Mouse (Mus musculus) hematopoietic stem cell, adult 5-6 weeks (primary cell): ENCODE data around the gene Ehhadh. TPM values are rescaled to one million over a fixed set of nuclear protein-coding genes. Genes with fewer than 3 reads are reported as not detected.

Source experiments
- ATAC-seq, 2 experiments: fragments of 125-278 bp in 1 of 2; replicated peaks in 1 of 2; 2 replicates each; pipeline ENCODE4 v1.8.0; 2016 to 2017; ENCODE audit warnings: inconsistent platforms in 2 of 2, mild to moderate bottlenecking in 2 of 2, moderate number of reproducible peaks in 2 of 2, low read depth in 1 of 2, moderate TSS enrichment in 1 of 2; ENCODE audit not compliant: low FRiP score in 2 of 2, poor library complexity in 2 of 2, severe bottlenecking in 2 of 2, insufficient read depth in 1 of 2, low TSS enrichment in 1 of 2
- total RNA-seq: library from RNA; stranded (forward); fragments of 172-1452, 232-1000 nt; gene quantifications from 2 replicates; pipeline ENCODE4 v1.2.3, GENCODE M21; 2017

Ehhadh gene
- total RNA-seq: 5.8 and 7.1 TPM in 2 replicates

GRCm38 (mm10) chr16:21787516-21788353, at the start of gene Ehhadh:
Gene Ehhadh, minus strand, starts transcription at chr16:21787807.
- ATAC-seq: peak; percentile 90 to 91

DNA sequence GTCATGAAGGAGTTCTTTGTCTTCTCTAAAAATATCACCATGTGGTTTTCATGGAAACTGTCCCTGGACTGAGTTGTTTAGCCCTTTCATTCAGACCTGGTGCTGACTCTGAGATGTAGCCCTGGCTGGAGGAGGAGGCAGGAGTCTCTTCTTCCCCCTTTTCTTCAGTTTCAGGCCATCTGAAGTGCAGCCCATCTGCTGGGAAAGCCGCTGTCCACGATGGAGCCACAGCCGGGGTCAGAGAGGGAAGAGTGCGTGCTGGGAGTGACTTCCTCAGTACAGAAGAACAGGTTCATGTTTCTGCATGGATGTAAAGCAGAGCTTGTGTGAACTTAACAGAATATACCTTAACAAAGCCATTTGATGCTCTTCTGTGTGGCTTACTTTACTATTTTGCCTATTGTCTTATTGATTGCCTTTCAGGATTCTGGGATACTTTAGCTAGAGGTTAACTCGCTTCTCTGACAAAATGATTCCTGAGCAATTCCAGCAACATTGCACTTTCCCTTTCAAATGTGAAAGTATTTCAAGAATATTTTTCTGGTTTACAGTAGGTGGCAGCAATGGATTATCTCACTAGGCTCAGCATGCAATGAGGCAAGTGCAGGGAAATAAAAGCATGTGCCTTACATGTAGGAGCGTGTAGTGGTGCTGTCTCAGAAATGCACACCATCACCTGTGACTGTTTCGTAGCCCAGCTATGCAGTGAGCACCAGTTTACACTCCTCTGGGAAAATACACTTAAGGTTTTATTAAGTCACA, 48.9 kb upstream of the Ehhadh start:
- ATAC-seq: peak; percentile 52 to 67; a peak in 3 of 4 replicates

DNA sequence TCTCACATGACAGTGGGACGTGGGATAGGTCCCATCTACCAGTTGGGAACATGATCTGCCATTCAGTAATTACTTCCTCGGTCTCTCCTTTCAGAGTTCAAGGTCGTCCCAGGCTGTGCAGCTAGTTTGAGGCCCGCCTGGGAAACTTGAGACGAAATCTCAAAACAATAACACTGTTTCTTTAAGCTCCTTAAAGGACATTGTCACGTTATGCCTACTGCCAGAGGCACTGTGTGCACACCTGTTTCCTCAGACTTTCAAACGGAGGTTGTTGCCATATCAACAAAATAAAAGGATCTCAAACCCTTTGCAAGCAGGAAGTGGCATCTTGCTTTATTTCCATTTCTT, 48.0 kb upstream of the Ehhadh start:
- peak; percentile 31 to 60; a peak in 2 of 4 replicates for ATAC-seq

DNA sequence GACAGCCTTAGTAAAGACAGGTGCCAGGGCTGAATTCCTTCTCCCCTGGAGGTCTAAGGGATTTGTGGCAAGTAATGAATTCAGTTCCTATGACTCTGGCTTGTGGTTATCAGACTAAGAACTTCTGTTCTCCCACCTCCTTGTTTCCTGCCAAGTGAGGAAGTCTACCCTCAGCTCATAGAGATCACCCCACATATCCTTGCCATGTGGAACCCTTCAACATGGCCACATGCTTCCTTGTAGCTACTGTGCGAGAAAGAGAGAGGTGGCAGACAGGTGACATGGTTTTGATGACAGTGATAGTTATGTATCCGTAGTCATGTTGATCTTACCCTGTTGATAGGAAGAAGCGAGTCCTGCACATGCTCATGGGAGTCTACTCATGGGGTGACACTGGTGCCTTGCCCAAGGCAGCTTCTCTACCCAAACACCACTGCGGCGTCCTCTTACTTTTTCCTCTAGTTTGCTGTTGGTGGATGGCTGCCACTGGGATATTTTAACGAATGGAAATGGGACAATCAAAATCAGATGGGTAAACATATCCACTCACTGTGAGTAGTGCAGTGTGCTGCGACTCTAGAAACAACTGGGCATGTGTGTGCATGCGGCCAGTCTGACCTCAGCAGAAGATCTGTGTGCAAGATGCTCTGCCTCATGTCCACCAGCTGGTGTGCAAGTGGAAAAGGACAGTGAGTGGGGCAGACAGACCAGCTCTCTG, 47.4 kb upstream of the Ehhadh start:
- ATAC-seq: peak; percentile 26 to 49; a peak in 3 of 4 replicates

DNA sequence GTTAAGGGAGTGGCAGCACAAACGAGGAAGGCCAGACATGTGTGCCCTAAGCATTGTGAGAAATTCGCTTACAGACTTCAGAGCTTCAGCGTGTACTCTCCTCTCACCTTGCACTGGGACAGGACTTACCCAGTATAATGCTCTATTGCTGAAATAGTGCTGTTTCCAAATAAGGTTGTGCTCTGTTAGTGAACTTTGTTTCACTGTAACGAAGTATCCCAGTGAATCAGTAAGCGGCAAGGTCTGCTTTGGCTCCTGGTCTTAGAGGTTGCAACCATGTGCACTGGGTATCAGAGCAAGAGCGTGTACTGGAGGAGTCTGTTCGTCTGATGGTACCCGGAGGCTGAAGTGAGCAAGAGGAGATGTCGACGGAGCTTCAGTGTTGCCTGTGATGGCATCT, 46.4 kb upstream of the Ehhadh start:
- ATAC-seq: no peak

GRCm38 (mm10) chr16:21833469-21833868, 45.9 kb upstream of the Ehhadh start:
- no peak for ATAC-seq

- no peak for ATAC-seq
Measured at GRCm38 (mm10) chr16:21831764-21832163, 44.2 kb upstream of the Ehhadh start.

DNA sequence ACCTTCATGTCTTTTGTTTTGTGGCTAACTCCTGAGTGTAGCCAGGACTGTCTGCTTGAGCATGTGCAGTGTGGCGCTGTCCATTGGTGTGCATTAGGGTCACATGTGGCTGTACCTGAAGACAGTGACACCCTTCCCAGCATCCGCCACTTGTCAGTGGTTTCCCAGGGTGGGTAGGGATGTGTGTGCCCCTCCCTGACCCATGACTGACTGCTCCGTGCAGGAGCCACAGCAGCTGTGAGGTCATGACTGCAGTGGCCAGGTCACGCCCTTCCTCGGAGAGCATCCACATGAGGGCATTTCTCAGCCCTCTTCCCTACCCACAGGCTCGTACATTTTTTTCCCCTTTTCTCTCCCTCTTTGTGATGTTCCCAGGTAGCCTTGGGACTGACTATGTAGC, 43.2 kb upstream of the Ehhadh start:
- ATAC-seq: no peak

DNA sequence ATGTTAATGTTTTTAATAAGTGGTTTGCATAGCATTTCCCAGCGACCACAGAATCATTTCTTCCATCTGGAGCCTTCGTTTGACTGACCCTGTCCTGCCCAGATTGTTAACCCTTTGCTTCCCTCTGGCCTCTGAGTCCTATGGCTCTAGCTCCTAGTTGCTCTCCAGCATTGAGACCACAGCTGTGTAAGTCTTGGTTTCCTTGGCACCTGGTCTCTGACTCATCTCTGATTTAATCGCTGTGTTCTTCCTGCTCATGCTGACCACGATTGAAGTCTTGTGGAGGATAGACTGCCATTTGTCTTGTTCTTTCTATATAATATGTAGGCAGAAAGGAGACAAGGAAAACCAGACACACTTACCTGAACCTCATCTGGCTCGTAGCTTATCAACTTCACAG, 42.1 kb upstream of the Ehhadh start:
- ATAC-seq: no peak

GRCm38 (mm10) chr16:21827581-21827980, 40.0 kb upstream of the Ehhadh start:
- ATAC-seq: no peak

GRCm38 (mm10) chr16:21827153-21827552, 39.5 kb upstream of the Ehhadh start:
- peak; percentile 78 to 83 for ATAC-seq

- no peak for ATAC-seq
Measured at GRCm38 (mm10) chr16:21825612-21826031, 38.0 kb upstream of the Ehhadh start.

DNA sequence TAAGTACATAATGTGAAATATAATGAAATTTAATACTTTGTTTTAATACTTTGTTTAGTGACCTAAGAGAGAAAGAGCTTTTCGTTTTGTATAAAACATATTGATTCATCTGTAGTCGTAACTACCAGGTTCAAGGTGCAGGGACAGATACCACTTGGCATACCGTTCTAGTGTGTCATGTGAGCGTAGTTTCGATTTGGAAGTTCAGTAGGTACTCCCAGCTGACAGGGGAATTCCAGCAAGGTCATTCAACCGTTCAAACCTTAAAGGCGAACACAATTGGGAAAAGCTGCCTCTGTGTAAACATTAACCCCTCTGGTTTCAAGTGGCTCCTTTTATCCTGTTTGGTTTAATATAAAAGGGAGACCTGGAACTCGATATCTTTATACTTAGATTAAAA, 31.0 kb upstream of the Ehhadh start:
- no peak for ATAC-seq

DNA sequence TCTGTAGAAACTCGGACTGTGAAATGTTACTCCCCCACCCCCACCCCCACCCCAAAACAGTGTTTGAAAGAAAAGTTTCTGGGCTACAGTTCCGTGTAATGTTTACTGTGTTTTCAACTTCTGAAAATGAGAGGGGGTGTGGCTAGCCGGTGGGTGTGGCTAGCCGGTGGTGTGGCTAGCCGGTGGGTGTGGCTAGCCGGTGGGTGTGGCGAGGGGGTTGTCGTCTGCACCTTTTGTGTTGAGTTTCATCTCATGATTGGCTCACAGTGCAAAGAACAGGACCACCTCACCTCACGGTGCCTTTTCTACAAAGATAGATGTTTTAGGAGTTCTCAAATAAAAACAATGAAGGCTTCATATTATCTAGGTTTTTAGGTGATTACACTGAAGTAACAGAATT, 30.5 kb upstream of the Ehhadh start:
- peak in 1 of 2 experiments; percentile 28; a peak in 2 of 4 replicates for ATAC-seq

- ATAC-seq: no peak
Measured at GRCm38 (mm10) chr16:21815669-21816010, 28.0 kb upstream of the Ehhadh start.

- ATAC-seq: peak in 1 of 2 experiments; percentile 51; a peak in 2 of 4 replicates
Measured at GRCm38 (mm10) chr16:21814861-21815668, 27.5 kb upstream of the Ehhadh start.

DNA sequence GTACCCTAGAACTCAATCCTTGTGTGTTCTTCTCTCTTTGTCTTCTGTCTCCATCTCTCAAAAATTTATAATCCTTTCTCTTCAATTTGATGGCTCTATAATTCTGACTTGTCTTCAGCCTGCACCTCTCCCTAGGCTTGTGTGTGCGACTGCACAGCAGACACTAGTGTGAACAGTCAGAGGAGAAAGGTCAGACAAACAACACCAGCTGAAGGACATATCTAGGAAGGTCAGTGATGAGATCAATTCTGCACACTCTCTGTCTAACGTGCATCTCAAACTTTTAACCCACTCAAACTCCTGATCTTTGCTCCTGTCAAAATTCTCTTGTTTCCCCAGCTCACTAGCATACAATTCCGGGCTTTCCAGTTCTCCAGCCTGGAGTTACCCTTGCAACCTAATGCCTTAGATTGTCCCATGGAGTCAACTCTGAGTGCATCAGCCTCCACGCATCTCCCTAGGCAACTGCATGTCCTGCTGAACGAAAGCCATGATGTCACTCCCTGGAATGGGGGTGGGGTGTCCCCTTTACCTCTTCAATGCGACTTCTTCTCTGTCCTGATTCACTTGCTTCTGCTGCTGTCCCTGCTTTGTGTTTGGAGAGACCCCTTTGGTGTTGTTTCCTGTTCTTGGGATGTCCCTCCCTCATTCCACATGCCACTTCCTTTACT, 25.7 kb upstream of the Ehhadh start:
- no peak for ATAC-seq
